In the genomic region with DNA sequence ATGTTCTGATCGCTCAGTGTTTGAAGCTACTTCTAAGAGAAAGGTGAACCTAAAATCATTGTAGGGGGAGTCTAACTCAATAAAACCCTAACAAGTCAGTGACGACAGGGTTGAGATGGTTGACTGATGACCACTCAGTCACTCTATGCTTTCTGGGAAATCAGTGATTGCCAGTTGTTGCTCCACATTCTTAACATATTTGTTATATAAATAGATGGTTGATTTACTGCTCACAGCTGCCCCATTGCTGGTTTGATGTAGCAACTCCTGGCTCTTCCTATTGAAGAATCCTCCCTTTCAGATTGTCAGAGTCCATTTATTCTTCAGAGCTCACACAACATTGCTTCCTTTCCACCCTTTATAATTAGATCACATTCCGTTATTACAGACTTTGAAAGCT, we compare ENCODE assay signal across 29 mouse cellular contexts. TPM values are rescaled to one million over a fixed set of nuclear protein-coding genes. Genes with fewer than 3 reads are reported as not detected.
"Had no signal": no experiment of that assay in that cellular context is flagged by ENCODE, and none has a peak within 500 bp of the region (broad histone marks: within the 10 kb centered on the region; RNA-seq: fewer than 3 reads in every experiment).

No protein-coding gene starts in this region.

- ATAC-seq: liver, postnatal 0 days; lung, postnatal 0 days had no signal

- H3K4me2 ChIP-seq: kidney, embryonic 15.5 days; limb, embryonic 15.5 days; liver, embryonic 11.5 days; lung, embryonic 14.5 days; midbrain, embryonic 11.5 days; neural tube, embryonic 12.5 days; neural tube, embryonic 15.5 days; stomach, embryonic 15.5 days had no signal

- H3K9ac ChIP-seq: kidney, embryonic 15.5 days; limb, embryonic 15.5 days; liver, embryonic 14.5 days; liver, postnatal 0 days; lung, embryonic 14.5 days; neural tube, embryonic 12.5 days; neural tube, embryonic 15.5 days; stomach, embryonic 15.5 days had no signal

- H3K4me3 ChIP-seq: kidney, embryonic 15.5 days; limb, embryonic 15.5 days; megakaryocyte, embryonic 14.5 days; neural tube, embryonic 12.5 days; neural tube, embryonic 15.5 days; stomach, embryonic 15.5 days had no signal

- H3K4me1 ChIP-seq: kidney, embryonic 15.5 days; limb, embryonic 15.5 days; neural tube, embryonic 12.5 days; neural tube, embryonic 15.5 days; stomach, embryonic 15.5 days had no signal

- H3K36me3 ChIP-seq: kidney, embryonic 15.5 days; limb, embryonic 15.5 days; neural tube, embryonic 12.5 days; neural tube, embryonic 15.5 days; stomach, embryonic 15.5 days had no signal

- H3K9me3 ChIP-seq: kidney, embryonic 15.5 days; limb, embryonic 15.5 days; megakaryocyte, embryonic 14.5 days; neural tube, embryonic 12.5 days; neural tube, embryonic 15.5 days; stomach, embryonic 15.5 days had no signal

- DNase-seq: kidney, adult 11 months; kidney, adult 8-10 months; kidney, postnatal 10 days; kidney, postnatal 36 days; layer of hippocampus, postnatal 36 days; liver, postnatal 0 days; lung, embryonic 14.5 days; midbrain, embryonic 14.5 days; right cerebral cortex, adult 18-20 months; right cerebral cortex, postnatal 14 days; spleen, adult 18-20 months; thymus, postnatal 25 days had no signal

- H3K27ac ChIP-seq: kidney, embryonic 15.5 days; limb, embryonic 15.5 days; liver, embryonic 14.5 days; macrophage; neural tube, embryonic 12.5 days; neural tube, embryonic 15.5 days; stomach, embryonic 15.5 days had no signal

- H3K27me3 ChIP-seq: kidney, embryonic 15.5 days; limb, embryonic 15.5 days; megakaryocyte, embryonic 14.5 days; neural tube, embryonic 12.5 days; neural tube, embryonic 15.5 days; stomach, embryonic 15.5 days had no signal

RNA-seq across cellular contexts. Expression of a gene that starts 44.6 kb away (rescaled TPM):
- total RNA-seq: layer of hippocampus, adult 8-10 months; layer of hippocampus, postnatal 10 days; layer of hippocampus, postnatal 36 days; left cerebral cortex, adult 8-10 months; left cerebral cortex, postnatal 25 days; midbrain, postnatal 0 days had no signal
- polyA plus RNA-seq: kidney, embryonic 15.5 days; limb, embryonic 11.5 days; limb, embryonic 15.5 days; liver, embryonic 11.5 days; liver, embryonic 14.5 days; liver, postnatal 0 days; lung, embryonic 14.5 days; lung, postnatal 0 days; macrophage; midbrain, embryonic 11.5 days; midbrain, embryonic 14.5 days; midbrain, postnatal 0 days; neural tube, embryonic 12.5 days; neural tube, embryonic 15.5 days had no signal

RNA-seq across cellular contexts. Expression of a gene that starts 59.2 kb away (rescaled TPM):
- total RNA-seq: layer of hippocampus, adult 8-10 months; layer of hippocampus, postnatal 10 days; layer of hippocampus, postnatal 36 days; left cerebral cortex, adult 8-10 months; left cerebral cortex, postnatal 25 days had no signal
- polyA plus RNA-seq: limb, embryonic 11.5 days; limb, embryonic 15.5 days; liver, embryonic 11.5 days; liver, embryonic 14.5 days; liver, postnatal 0 days; lung, embryonic 14.5 days; lung, postnatal 0 days; macrophage; midbrain, embryonic 11.5 days; neural tube, embryonic 12.5 days had no signal
